Mouse (Mus musculus): Measurements from ENCODE around the gene Ptpn13. TPM values are rescaled to one million over a fixed set of nuclear protein-coding genes. Genes with fewer than 3 reads are reported as not detected.
A peak's percentile ranks its signal among the peaks of the same experiment; 100 is the strongest.

Gene Ptpn13
- total and polyA plus RNA-seq, 3 experiments = 0.04 TPM; not detected in 2

DNA sequence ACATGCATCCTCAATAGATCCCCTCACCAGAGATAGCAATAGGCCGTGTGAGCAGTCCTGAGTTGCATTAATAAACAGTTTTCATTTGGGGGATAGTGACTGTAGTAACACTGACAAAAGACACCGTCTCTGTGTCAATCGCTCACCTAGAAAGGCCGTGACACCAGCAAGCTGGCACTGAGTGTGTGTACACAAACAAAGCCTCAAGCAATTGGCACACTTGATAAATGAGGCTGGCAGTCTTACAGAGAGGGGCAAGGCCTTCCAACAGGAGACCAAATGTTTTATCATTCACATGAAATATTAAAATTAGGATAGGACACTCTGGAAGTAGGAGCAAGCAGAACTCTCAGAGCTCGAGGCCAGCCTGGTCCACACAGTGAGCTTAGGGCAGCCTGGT, 197.3 kb downstream of the Ptpn13 start:
- H3K4me1 ChIP-seq (ENCODE audit: control insufficient read depth in 1 of 2, insufficient read depth in 2 of 2) = no peaks in the 10 kb centered on the region
- no peaks in the 10 kb centered on the region for H3K9me3 ChIP-seq (replicated peaks; ENCODE audit: low read length)
- in situ Hi-C loops (cut with MboI; ENCODE audit: low pct_ligation_motif_present, low pct_unique_long_range_greater_than_20kb, low sequenced_read_pairs) = no loop called here
- no peak overlapping the region for H3K9ac ChIP-seq (ENCODE audit: insufficient read depth, low read depth)
- H3K27me3 ChIP-seq (replicated peaks) = no peaks in the 10 kb centered on the region
- no peak overlapping the region for H3K27ac ChIP-seq (ENCODE audit: insufficient read depth, low read depth)
- TF ChIP-seq MAZ (IDR thresholded peaks at IDR 0.05; ENCODE audit: low read depth, low read length) (no peak), NELFE (IDR thresholded peaks at IDR 0.05; ENCODE audit: low read depth, low read length) (no peak), PAX5 (IDR thresholded peaks at IDR 0.05; ENCODE audit: low read length) (no peak), BHLHE40 (IDR thresholded peaks at IDR 0.05; ENCODE audit: low read depth, low read length) (no peak), IRF4 (IDR thresholded peaks at IDR 0.05; ENCODE audit: low read depth, low read length) (no peak), ETS1 (conservative IDR thresholded peaks at IDR 0.05; ENCODE audit: low read depth, low read length) (no peak), USF2 (conservative IDR thresholded peaks at IDR 0.05; ENCODE audit: low read depth, low read length) (no peak), GABPA (IDR thresholded peaks at IDR 0.05; ENCODE audit: insufficient replicate concordance, low read depth, low read length) (no peak), SMC3 (IDR thresholded peaks at IDR 0.05; ENCODE audit: low read depth, low read length) (no peak), NRF1 (IDR thresholded peaks at IDR 0.05; ENCODE audit: low read depth, low read length) (no peak), RAD21 (IDR thresholded peaks at IDR 0.05; ENCODE audit: low read depth, low read length) (no peak), JUN (IDR thresholded peaks at IDR 0.05; ENCODE audit: insufficient read depth, low read depth, low read length) (no peak), ZMIZ1 (IDR thresholded peaks at IDR 0.05; ENCODE audit: low read depth, low read length) (no peak)
- dilution Hi-C loops (cut with MboI; ENCODE audit: extremely low pct_ligation_motif_present, extremely low pct_unique_long_range_greater_than_20kb, low sequenced_read_pairs) = no loop called here
- H3K4me3 ChIP-seq (replicated peaks in 1 of 3; ENCODE audit: low read depth in 2 of 3, low read length in 2 of 3, poor library complexity in 1 of 3) = no peak overlapping the region
- H3K36me3 ChIP-seq (replicated peaks in 1 of 2; ENCODE audit: control insufficient read depth in 1 of 2, insufficient read depth in 1 of 2, low read length in 1 of 2) = no peaks in the 10 kb centered on the region
- H3K79me2 ChIP-seq (replicated peaks; ENCODE audit: control insufficient read depth, extremely low read depth, insufficient read depth, poor library complexity, severe bottlenecking) = no peaks in the 10 kb centered on the region
- no peak overlapping the region for H3K4me2 ChIP-seq (ENCODE audit: insufficient read depth, low read depth, poor library complexity, severe bottlenecking)
- DNase-seq (ENCODE audit: extremely low read depth) = no peak

DNA sequence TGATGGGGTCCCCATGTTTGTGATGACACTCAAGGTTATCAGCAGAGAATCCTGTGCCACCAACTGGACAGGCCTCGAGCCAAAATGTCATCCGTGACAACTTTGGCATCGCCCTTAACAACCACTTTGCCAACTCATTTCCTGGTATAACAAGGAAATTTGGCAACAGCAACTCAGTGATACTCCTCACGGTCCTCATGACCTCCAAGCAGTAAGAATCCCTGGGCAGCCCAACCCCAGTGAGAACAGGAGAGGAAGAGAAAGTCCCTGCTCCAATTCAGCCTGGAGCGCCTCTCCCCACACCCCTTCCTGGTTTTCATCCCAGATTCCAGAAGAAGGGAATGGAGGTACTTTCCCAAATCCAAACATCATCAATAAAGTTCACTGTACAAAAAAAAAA, 199.8 kb downstream of the Ptpn13 start:
- Histone ChIP-seq H3K4me3 (replicated peaks in 1 of 3; ENCODE audit: low read depth in 2 of 3, low read length in 2 of 3, poor library complexity in 1 of 3) (no peak overlapping the region), H3K27me3 (replicated peaks) (no peaks in the 10 kb centered on the region), H3K79me2 (replicated peaks; ENCODE audit: control insufficient read depth, extremely low read depth, insufficient read depth, poor library complexity, severe bottlenecking) (no peaks in the 10 kb centered on the region), H3K27ac (ENCODE audit: insufficient read depth, low read depth) (no peak overlapping the region), H3K9ac (ENCODE audit: insufficient read depth, low read depth) (no peak overlapping the region), H3K9me3 (replicated peaks; ENCODE audit: low read length) (no peaks in the 10 kb centered on the region), H3K36me3 (replicated peaks in 1 of 2; ENCODE audit: control insufficient read depth in 1 of 2, insufficient read depth in 1 of 2, low read length in 1 of 2) (no peaks in the 10 kb centered on the region), H3K4me2 (ENCODE audit: insufficient read depth, low read depth, poor library complexity, severe bottlenecking) (no peak overlapping the region), H3K4me1 (ENCODE audit: control insufficient read depth in 1 of 2, insufficient read depth in 2 of 2) (no peaks in the 10 kb centered on the region)
- in situ Hi-C loops (cut with MboI; ENCODE audit: low pct_ligation_motif_present, low pct_unique_long_range_greater_than_20kb, low sequenced_read_pairs) (no loop called here), dilution Hi-C loops (cut with MboI; ENCODE audit: extremely low pct_ligation_motif_present, extremely low pct_unique_long_range_greater_than_20kb, low sequenced_read_pairs) (no loop called here)
- no peak for DNase-seq (ENCODE audit: extremely low read depth)
- TF ChIP-seq KAT2A (IDR thresholded peaks at IDR 0.05; ENCODE audit: insufficient replicate concordance, low read length) = no peak
- TF ChIP-seq ZNF384 (IDR thresholded peaks at IDR 0.05; ENCODE audit: low read depth, low read length) = 0 out of 2 replicates have a peak, but pooled peaks have one; percentile 36
- TF ChIP-seq POLR2AphosphoS2 (IDR thresholded peaks at IDR 0.05; ENCODE audit: low read depth, low read length) = no peak
- TF ChIP-seq PAX5 (IDR thresholded peaks at IDR 0.05; ENCODE audit: low read length) = no peak
- no peak for TF ChIP-seq USF1 (IDR thresholded peaks at IDR 0.05; ENCODE audit: low read depth, low read length)
- no peak for TF ChIP-seq ZKSCAN1 (IDR thresholded peaks at IDR 0.05; ENCODE audit: borderline replicate concordance, low read depth, low read length)
- no peak for TF ChIP-seq TBP (conservative IDR thresholded peaks at IDR 0.05; ENCODE audit: low read depth, low read length)

All from CH12.LX (cell line).